Mouse (Mus musculus): ENCODE data around the gene Prdm1. TPM values are rescaled to one million over a fixed set of nuclear protein-coding genes. Genes with fewer than 3 reads are reported as not detected.

Gene Prdm1
- polyA plus RNA-seq, 1 experiment from 2014 or later: 0.62 TPM

- H3K9ac ChIP-seq (ENCODE audit: low read depth, low read length): no peak overlapping the region
- H3K36me3 ChIP-seq (ENCODE audit: control insufficient read depth, insufficient read depth, low read length): no peaks in the 10 kb centered on the region
- H3K9me3 ChIP-seq (ENCODE audit: control insufficient read depth, low read length): no peaks in the 10 kb centered on the region
- no peak overlapping the region for H3K27ac ChIP-seq (ENCODE audit: low read depth, low read length)
- DNase-seq (ENCODE audit: low spot score) (no peak), ATAC-seq (replicated peaks; ENCODE audit: low FRiP score) (no peak)
- H3K4me1 ChIP-seq (replicated peaks; ENCODE audit: control insufficient read depth, insufficient read depth, low read length): no peaks in the 10 kb centered on the region
- H3K27me3 ChIP-seq (replicated peaks; ENCODE audit: control insufficient read depth, insufficient read depth, low read length): peaks cover 5% of the 10 kb centered on the region
- H3K4me2 ChIP-seq: no peak overlapping the region
- 81% methylated on average over 5 of the region's 5 CpGs for WGBS
- H3K4me3 ChIP-seq (ENCODE audit: low read depth, low read length): no peak overlapping the region
These were observed 44.2 kb downstream of the Prdm1 start for GRCm38 (mm10) chr10:44484077-44484476.

GRCm38 (mm10) chr10:44483116-44483515 lies 45.2 kb downstream of the Prdm1 start:
- Histone ChIP-seq H3K4me2 (no peak overlapping the region), H3K9ac (ENCODE audit: low read depth, low read length) (no peak overlapping the region), H3K36me3 (ENCODE audit: control insufficient read depth, insufficient read depth, low read length) (no peaks in the 10 kb centered on the region), H3K4me1 (replicated peaks; ENCODE audit: control insufficient read depth, insufficient read depth, low read length) (no peaks in the 10 kb centered on the region), H3K4me3 (ENCODE audit: low read depth, low read length) (no peak overlapping the region), H3K27me3 (replicated peaks; ENCODE audit: control insufficient read depth, insufficient read depth, low read length) (peaks cover 5% of the 10 kb centered on the region), H3K27ac (ENCODE audit: low read depth, low read length) (no peak overlapping the region), H3K9me3 (ENCODE audit: control insufficient read depth, low read length) (no peaks in the 10 kb centered on the region)
- DNase-seq (ENCODE audit: low spot score): no peak
- ATAC-seq (replicated peaks; ENCODE audit: low FRiP score): no peak
- 68% methylated on average over 6 of the region's 6 CpGs for WGBS

- Histone ChIP-seq H3K9ac (ENCODE audit: low read depth, low read length) (no peak overlapping the region), H3K36me3 (ENCODE audit: control insufficient read depth, insufficient read depth, low read length) (no peaks in the 10 kb centered on the region), H3K4me1 (replicated peaks; ENCODE audit: control insufficient read depth, insufficient read depth, low read length) (no peaks in the 10 kb centered on the region), H3K27me3 (replicated peaks; ENCODE audit: control insufficient read depth, insufficient read depth, low read length) (peaks cover 5% of the 10 kb centered on the region), H3K9me3 (ENCODE audit: control insufficient read depth, low read length) (no peaks in the 10 kb centered on the region), H3K4me3 (ENCODE audit: low read depth, low read length) (no peak overlapping the region), H3K4me2 (no peak overlapping the region), H3K27ac (ENCODE audit: low read depth, low read length) (no peak overlapping the region)
- ATAC-seq (replicated peaks; ENCODE audit: low FRiP score) (no peak), DNase-seq (ENCODE audit: low spot score) (no peak)
- 91% methylated on average over 5 of the region's 5 CpGs for WGBS
These were observed 46.9 kb downstream of the Prdm1 start for GRCm38 (mm10) chr10:44481379-44481778.

GRCm38 (mm10) chr10:44479286-44479685 lies 49.0 kb downstream of the Prdm1 start:
- Histone ChIP-seq H3K27ac (ENCODE audit: low read depth, low read length) (no peak overlapping the region), H3K36me3 (ENCODE audit: control insufficient read depth, insufficient read depth, low read length) (no peaks in the 10 kb centered on the region), H3K4me2 (no peak overlapping the region), H3K9me3 (ENCODE audit: control insufficient read depth, low read length) (no peaks in the 10 kb centered on the region), H3K9ac (ENCODE audit: low read depth, low read length) (no peak overlapping the region), H3K4me1 (replicated peaks; ENCODE audit: control insufficient read depth, insufficient read depth, low read length) (0 out of 2 replicates have a peak, but pooled peaks cover 2% of the 10 kb centered on the region), H3K4me3 (ENCODE audit: low read depth, low read length) (no peak overlapping the region), H3K27me3 (replicated peaks; ENCODE audit: control insufficient read depth, insufficient read depth, low read length) (peaks cover 5% of the 10 kb centered on the region)
- 60% methylated on average over 6 of the region's 6 CpGs for WGBS
- DNase-seq (ENCODE audit: low spot score): no peak
- ATAC-seq (replicated peaks; ENCODE audit: low FRiP score): no peak

GRCm38 (mm10) chr10:44478091-44478490 lies 50.2 kb downstream of the Prdm1 start:
- DNase-seq (ENCODE audit: low spot score) (no peak), ATAC-seq (replicated peaks; ENCODE audit: low FRiP score) (no peak)
- H3K9me3 ChIP-seq (ENCODE audit: control insufficient read depth, low read length): no peaks in the 10 kb centered on the region
- 0 out of 2 replicates have a peak, but pooled peaks cover 2% of the 10 kb centered on the region for H3K4me1 ChIP-seq (replicated peaks; ENCODE audit: control insufficient read depth, insufficient read depth, low read length)
- no peaks in the 10 kb centered on the region for H3K36me3 ChIP-seq (ENCODE audit: control insufficient read depth, insufficient read depth, low read length)
- no peak overlapping the region for H3K27ac ChIP-seq (ENCODE audit: low read depth, low read length)
- peaks cover 3% of the 10 kb centered on the region for H3K27me3 ChIP-seq (replicated peaks; ENCODE audit: control insufficient read depth, insufficient read depth, low read length)
- no peak overlapping the region for H3K4me2 ChIP-seq
- WGBS: 55% methylated on average over 5 of the region's 5 CpGs
- no peak overlapping the region for H3K4me3 ChIP-seq (ENCODE audit: low read depth, low read length)
- H3K9ac ChIP-seq (ENCODE audit: low read depth, low read length): no peak overlapping the region

GRCm38 (mm10) chr10:44477240-44477639 lies 51.1 kb downstream of the Prdm1 start:
- H3K9ac ChIP-seq (ENCODE audit: low read depth, low read length): no peak overlapping the region
- ATAC-seq (replicated peaks; ENCODE audit: low FRiP score) (no peak), DNase-seq (ENCODE audit: low spot score) (no peak)
- H3K27me3 ChIP-seq (replicated peaks; ENCODE audit: control insufficient read depth, insufficient read depth, low read length): peaks cover 3% of the 10 kb centered on the region
- H3K9me3 ChIP-seq (ENCODE audit: control insufficient read depth, low read length): no peaks in the 10 kb centered on the region
- H3K27ac ChIP-seq (ENCODE audit: low read depth, low read length): no peak overlapping the region
- no peak overlapping the region for H3K4me2 ChIP-seq
- H3K4me3 ChIP-seq (ENCODE audit: low read depth, low read length): no peak overlapping the region
- 0 out of 2 replicates have a peak, but pooled peaks cover 2% of the 10 kb centered on the region for H3K4me1 ChIP-seq (replicated peaks; ENCODE audit: control insufficient read depth, insufficient read depth, low read length)
- no peaks in the 10 kb centered on the region for H3K36me3 ChIP-seq (ENCODE audit: control insufficient read depth, insufficient read depth, low read length)
- WGBS: 81% methylated on average over 8 of the region's 8 CpGs

- no peaks in the 10 kb centered on the region for H3K9me3 ChIP-seq (ENCODE audit: control insufficient read depth, low read length)
- H3K36me3 ChIP-seq (ENCODE audit: control insufficient read depth, insufficient read depth, low read length): no peaks in the 10 kb centered on the region
- H3K9ac ChIP-seq (ENCODE audit: low read depth, low read length): no peak overlapping the region
- peaks cover 6% of the 10 kb centered on the region for H3K27me3 ChIP-seq (replicated peaks; ENCODE audit: control insufficient read depth, insufficient read depth, low read length)
- ATAC-seq (replicated peaks; ENCODE audit: low FRiP score) (no peak), DNase-seq (ENCODE audit: low spot score) (no peak)
- 0 out of 2 replicates have a peak, but pooled peaks cover 2% of the 10 kb centered on the region for H3K4me1 ChIP-seq (replicated peaks; ENCODE audit: control insufficient read depth, insufficient read depth, low read length)
- H3K4me2 ChIP-seq: no peak overlapping the region
- H3K27ac ChIP-seq (ENCODE audit: low read depth, low read length): no peak overlapping the region
- 74% methylated on average over 13 of the region's 13 CpGs for WGBS
- no peak overlapping the region for H3K4me3 ChIP-seq (ENCODE audit: low read depth, low read length)
These were observed 51.8 kb downstream of the Prdm1 start for GRCm38 (mm10) chr10:44476523-44476922.

GRCm38 (mm10) chr10:44475376-44475775 lies 52.9 kb downstream of the Prdm1 start:
- Histone ChIP-seq H3K4me2 (no peak overlapping the region), H3K27ac (ENCODE audit: low read depth, low read length) (no peak overlapping the region), H3K9ac (ENCODE audit: low read depth, low read length) (no peak overlapping the region), H3K27me3 (replicated peaks; ENCODE audit: control insufficient read depth, insufficient read depth, low read length) (peaks cover 6% of the 10 kb centered on the region), H3K4me3 (ENCODE audit: low read depth, low read length) (no peak overlapping the region), H3K4me1 (replicated peaks; ENCODE audit: control insufficient read depth, insufficient read depth, low read length) (0 out of 2 replicates have a peak, but pooled peaks cover 2% of the 10 kb centered on the region), H3K9me3 (ENCODE audit: control insufficient read depth, low read length) (no peaks in the 10 kb centered on the region), H3K36me3 (ENCODE audit: control insufficient read depth, insufficient read depth, low read length) (no peaks in the 10 kb centered on the region)
- DNase-seq (ENCODE audit: low spot score) (no peak), ATAC-seq (replicated peaks; ENCODE audit: low FRiP score) (no peak)
- 65% methylated on average over 3 of the region's 3 CpGs for WGBS

GRCm38 (mm10) chr10:44474256-44474655 lies 54.0 kb downstream of the Prdm1 start:
- Histone ChIP-seq H3K4me3 (ENCODE audit: low read depth, low read length) (no peak overlapping the region), H3K9ac (ENCODE audit: low read depth, low read length) (no peak overlapping the region), H3K36me3 (ENCODE audit: control insufficient read depth, insufficient read depth, low read length) (no peaks in the 10 kb centered on the region), H3K27me3 (replicated peaks; ENCODE audit: control insufficient read depth, insufficient read depth, low read length) (peaks cover 7% of the 10 kb centered on the region), H3K4me1 (replicated peaks; ENCODE audit: control insufficient read depth, insufficient read depth, low read length) (0 out of 2 replicates have a peak, but pooled peaks cover 2% of the 10 kb centered on the region), H3K27ac (ENCODE audit: low read depth, low read length) (no peak overlapping the region), H3K4me2 (no peak overlapping the region), H3K9me3 (ENCODE audit: control insufficient read depth, low read length) (no peaks in the 10 kb centered on the region)
- WGBS: 65% methylated on average over 10 of the region's 10 CpGs
- ATAC-seq (replicated peaks; ENCODE audit: low FRiP score): no peak
- no peak for DNase-seq (ENCODE audit: low spot score)

Data from liver, embryonic 11.5 days (tissue).